Mouse (Mus musculus) lung, postnatal 36 days (tissue): ENCODE measurements around the gene Prdm13.

ENCODE experiments used
- DNase-seq: peaks from one replicate; pipeline ENCODE4 v3.0.0; 2022; ENCODE audit warnings: mixed read lengths

Prdm13 gene

GRCm38 (mm10) chr4:21685595-21686091 lies at the start of gene Prdm13:
Gene Prdm13, minus strand, starts transcription at chr4:21685963.
- DNase-seq = no peak

- DNase-seq = peak; percentile 94
Measured at GRCm38 (mm10) chr4:21727615-21728165, 41.9 kb upstream of the Prdm13 start, which contains the start of gene Ccnc. Gene Ccnc, plus strand, starts transcription at chr4:21727701.

- peak; percentile 74 for DNase-seq
Measured at GRCm38 (mm10) chr4:21726912-21727614, 41.3 kb upstream of the Prdm13 start.

DNA sequence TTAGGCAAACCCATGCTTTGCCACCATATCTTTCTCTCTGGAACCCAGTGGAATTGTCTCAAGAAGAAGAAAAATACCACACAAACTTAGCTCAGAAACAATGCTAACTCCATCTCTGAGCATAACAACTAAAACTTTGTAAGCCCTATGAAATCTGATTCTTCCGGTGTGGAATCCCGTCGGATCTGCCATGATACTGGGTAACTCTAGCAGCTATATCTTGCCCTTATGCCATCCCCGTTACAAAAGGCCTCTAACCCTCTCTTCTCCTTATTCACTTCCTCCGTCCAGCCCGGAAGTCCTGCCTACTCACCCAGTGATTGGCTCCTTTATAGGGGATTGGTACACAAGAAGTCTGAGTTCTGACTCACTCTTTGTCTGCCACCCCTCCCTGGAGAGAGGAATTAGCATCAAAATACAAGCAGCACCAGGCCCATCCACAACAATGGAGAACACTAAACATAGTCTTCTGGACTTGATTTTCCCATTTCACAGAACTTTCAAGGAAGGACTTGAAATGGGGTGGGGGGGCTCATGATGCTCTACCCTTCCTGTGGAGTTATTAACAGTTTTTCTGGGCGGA lies 37.1 kb upstream of the Prdm13 start:
- DNase-seq = no peak

- peak; percentile 78 for DNase-seq
Measured at GRCm38 (mm10) chr4:21712147-21712546, 26.4 kb upstream of the Prdm13 start.

GRCm38 (mm10) chr4:21705046-21705445 lies 19.3 kb upstream of the Prdm13 start:
- no peak for DNase-seq

- DNase-seq = peak; percentile 78
Measured at GRCm38 (mm10) chr4:21695638-21696254, 10.0 kb upstream of the Prdm13 start.

DNA sequence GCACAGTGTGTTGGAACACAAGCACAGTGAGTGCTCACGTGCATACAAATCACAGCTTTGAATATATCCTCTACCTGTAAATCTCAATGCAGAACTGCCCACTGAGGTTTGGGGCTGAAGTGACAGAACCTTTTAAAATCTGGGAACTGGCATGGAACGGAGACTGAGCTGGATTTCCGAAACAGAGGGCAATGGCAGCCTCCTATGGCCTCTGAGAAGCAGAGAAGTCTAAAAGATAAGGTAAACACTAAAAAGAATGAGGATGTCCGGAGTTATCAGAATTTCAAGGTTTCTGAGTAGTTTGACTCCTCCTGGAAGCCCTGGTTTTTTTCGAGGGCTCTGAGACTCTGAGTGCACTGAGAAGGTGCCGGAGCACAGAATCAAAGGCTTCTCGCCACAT lies 4.5 kb upstream of the Prdm13 start:
- no peak for DNase-seq

- DNase-seq = no peak
Measured at GRCm38 (mm10) chr4:21689492-21689941, 3.8 kb upstream of the Prdm13 start.

GRCm38 (mm10) chr4:21688703-21689200 lies 3.0 kb upstream of the Prdm13 start:
- no peak for DNase-seq

DNA sequence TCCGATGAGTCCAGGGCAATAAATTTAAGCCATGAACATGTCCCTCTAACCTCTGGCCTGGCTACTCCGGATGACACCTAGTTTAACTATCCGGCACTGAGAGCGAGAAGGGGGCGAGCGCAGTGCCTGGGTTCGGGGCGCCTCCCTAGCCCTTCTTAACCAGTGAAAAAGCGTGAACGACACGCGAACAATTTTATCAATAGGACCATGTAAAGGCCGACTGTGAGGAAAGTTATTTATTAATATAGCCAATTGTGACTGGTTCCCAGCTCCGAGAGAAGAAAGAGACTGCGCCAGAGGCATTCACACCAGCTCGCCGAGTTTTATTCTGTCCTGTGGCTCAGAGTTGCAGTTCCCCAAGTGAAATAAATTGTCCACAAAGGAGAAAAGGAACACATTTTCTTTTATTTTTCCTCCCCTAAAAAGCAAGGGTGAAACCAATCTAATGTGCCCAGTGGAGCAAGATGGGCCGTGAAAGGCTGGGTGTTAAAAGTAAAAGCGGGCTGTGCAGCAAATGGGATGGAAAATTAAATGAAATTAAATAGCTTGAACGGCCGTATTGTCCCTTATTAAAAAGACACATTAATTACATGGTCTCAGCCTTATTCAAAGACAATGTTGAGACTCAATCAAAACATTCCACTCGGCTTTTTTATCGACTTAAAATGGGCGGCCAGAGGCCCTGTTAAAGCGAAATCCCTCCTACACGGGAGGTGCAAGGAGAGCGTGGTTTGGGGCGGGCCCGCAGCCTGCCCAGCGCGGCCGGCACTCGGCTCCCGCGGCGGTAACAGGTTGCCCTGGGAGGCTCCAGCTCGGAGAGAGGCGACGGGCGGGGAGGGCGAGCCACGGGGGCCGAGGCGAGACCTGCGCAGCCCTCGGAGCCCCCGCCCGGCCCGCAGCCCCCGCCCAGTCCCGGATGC lies 2.3 kb upstream of the Prdm13 start:
- DNase-seq = no peak

- no peak for DNase-seq
Measured at GRCm38 (mm10) chr4:21686934-21687333, 1.2 kb upstream of the Prdm13 start.

DNA sequence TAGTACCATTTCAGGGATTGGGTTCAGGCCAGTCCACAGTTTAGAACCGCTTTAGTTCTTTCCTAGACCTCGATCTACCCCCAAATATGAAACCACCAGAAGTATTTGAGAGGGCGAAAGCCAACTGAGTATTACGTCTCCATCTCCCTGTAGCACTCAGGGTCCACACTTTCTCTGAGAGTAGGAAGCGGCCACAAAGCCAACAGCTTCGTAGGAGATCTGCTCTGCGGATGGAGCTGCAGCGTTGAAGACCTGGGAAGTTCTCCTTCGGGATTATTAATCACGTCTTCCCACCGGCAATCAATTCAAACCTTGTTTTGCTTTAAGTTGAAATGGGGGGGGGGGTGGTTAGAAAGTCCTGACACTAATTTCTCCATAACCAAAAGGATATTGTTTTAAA lies 653 bp upstream of the Prdm13 start:
- DNase-seq = no peak

GRCm38 (mm10) chr4:21684341-21684970 lies 1.3 kb downstream of the Prdm13 start:
- no peak for DNase-seq

GRCm38 (mm10) chr4:21682421-21683150 lies 3.2 kb downstream of the Prdm13 start:
- no peak for DNase-seq

DNA sequence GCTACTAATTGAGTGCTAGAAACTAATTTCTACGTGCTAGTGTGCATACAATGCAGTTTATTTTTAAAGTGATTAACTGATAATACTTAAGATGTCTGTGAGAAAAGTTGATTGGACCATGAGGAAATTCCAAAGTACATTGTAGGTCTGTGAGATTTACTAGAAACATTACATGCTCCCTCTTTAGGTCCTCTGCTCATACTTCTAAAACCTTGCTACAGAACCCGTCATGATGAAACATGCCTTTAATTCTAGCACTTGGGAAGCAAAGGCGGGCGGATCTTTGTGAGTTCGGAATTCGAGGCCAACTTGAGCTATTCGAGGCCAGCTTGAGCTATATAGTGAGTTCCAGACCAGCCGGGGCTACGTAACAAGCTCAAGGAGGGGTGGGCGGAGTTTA lies 4.8 kb downstream of the Prdm13 start:
- no peak for DNase-seq

DNA sequence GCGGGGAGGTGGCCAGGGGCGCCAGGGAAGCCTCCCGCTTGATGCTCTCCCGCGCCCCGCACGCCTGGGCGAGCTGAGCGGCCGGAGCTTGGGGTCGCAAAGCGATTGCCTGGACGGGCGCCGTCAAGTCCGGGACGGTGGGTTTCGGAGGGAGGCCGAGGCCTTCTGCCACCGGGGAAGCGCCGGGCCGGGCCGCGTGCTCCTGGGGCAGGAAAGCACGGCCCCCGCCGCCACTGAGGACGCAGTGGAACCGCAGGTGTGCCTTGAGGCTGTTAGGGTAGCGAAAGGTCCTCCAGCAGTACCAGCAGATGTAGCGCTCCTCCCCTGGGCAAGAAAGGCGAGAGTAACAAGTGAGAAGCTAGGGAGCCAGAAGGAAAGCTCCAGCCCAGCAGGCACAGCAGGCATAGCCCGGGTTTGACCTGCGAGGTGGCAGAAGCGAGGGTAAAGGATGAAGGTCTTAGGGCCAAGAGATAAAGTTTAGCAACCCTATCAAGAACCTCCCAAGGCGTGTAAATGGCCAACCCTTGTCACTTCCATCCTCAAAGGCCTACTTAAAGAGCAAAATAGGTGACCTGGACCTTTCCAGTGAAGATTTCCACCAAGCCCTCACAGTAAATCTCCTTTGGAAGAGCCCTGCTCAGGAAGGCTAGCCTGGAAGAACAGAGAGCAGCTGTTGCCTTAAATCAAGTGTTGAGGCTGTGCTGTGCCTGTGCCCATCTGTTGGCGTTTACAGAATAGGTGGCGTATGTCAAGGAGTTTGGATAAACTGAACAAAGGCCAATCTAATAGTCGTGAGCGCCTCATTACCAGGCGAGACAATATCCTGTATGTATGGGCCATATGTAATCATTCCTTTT lies 5.9 kb downstream of the Prdm13 start:
- no peak for DNase-seq

DNA sequence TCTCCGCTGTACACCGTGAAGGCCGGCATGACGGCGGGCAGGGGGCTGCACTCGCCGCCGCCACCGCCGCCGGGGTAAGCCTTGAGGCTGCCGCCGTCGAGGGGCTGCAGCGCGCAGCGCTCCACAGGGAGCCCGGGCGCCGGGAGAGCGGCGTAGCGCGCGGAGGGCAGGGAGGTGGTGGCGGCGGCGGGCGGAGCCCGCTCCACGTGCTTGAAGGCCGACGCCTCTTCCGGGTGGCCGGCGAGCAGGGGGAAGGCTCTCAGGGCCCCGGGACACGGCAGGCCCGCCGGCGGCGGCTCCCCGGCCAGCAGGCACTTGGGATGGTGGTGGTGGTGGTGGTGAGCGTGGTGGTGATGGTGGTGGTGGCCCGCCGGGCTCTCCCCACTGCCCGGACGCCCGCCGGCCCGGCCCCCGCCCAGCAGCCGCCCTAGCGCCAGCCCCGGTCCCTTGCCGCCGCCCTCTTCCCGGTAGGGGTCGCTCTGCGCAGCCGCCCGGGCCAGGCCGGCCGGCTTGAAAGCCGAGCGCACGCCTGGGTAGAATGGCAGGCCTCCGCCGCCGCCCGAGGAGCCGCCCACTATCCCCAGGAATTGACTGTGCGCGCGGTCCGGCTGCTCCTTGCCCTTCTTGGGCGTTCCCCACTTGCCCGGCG lies 6.7 kb downstream of the Prdm13 start:
- DNase-seq = no peak
